Mouse (Mus musculus): ENCODE data around the gene Dnmbp. TPM values are rescaled to one million over a fixed set of nuclear protein-coding genes. Genes with fewer than 3 reads are reported as not detected.

Gene Dnmbp
- polyA plus RNA-seq, 1 experiment from 2014 or later = 8.0 TPM

DNA sequence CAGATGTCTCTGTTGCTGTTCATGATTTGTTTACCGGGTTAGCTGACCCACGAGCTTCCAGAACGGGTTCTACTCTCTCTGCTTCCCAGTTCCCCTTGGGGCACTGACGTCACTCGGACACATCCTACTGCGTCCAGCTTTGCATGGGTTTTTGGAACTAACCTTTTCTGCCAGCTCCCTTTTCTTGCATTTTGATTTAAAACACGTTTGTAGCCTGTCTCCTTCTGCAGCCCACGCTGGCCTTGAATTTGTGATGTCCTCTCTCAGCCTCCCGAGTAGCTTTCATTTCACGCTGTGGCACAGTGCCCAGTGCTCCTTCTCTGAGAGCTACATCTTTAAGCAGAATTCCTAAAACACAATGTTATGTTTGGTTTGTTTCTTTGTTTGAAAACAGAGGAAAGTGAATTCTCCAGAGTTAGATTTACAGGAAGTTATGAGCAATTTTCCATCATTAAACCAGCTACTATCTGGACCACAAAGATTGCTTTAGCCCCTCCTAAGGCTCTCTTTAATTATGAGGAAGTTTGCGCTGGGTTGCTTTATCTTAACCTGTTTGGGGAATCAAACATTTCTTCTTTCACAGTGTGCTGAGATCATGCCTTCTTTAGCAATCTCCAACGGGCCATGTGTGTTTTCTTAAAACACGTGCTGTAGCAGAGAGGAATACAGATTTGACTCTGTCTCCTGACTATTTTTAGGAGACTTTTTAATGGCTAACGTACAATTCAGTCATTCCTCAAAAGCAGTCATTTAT, 124.2 kb downstream of the Dnmbp start:
- Histone ChIP-seq H3K9me3 (replicated peaks) (no peaks in the 10 kb centered on the region), H3K4me3 (replicated peaks) (no peak overlapping the region), H3K4me2 (peak overlapping the region; percentile 3; the same call in 1 of the 2 replicates), H3K27me3 (replicated peaks) (no peaks in the 10 kb centered on the region), H3K9ac (replicated peaks) (no peak overlapping the region), H3K36me3 (no peaks in the 10 kb centered on the region), H3K27ac (replicated peaks) (no peak overlapping the region), H3K4me1 (peaks cover 9% of the 10 kb centered on the region; the same call in 1 of the 2 replicates)
- no peak for ATAC-seq (ENCODE audit: low FRiP score)
- 68% methylated on average over 14 of the region's 14 CpGs for WGBS

GRCm38 (mm10) chr19:43813315-43813714, 126.7 kb downstream of the Dnmbp start:
- Histone ChIP-seq H3K9ac (replicated peaks) (no peak overlapping the region), H3K36me3 (no peaks in the 10 kb centered on the region), H3K27me3 (replicated peaks) (no peaks in the 10 kb centered on the region), H3K4me1 (peaks cover 9% of the 10 kb centered on the region; the same call in 1 of the 2 replicates), H3K4me3 (replicated peaks) (no peak overlapping the region), H3K27ac (replicated peaks) (no peak overlapping the region), H3K4me2 (no peak overlapping the region), H3K9me3 (replicated peaks) (no peaks in the 10 kb centered on the region)
- no peak for ATAC-seq (ENCODE audit: low FRiP score)
- WGBS = 92% methylated on average over 10 of the region's 10 CpGs

GRCm38 (mm10) chr19:43811419-43811818, 128.6 kb downstream of the Dnmbp start:
- H3K4me1 ChIP-seq = peaks cover 9% of the 10 kb centered on the region; the same call in 1 of the 2 replicates
- H3K4me2 ChIP-seq = no peak overlapping the region
- H3K4me3 ChIP-seq (replicated peaks) = no peak overlapping the region
- no peaks in the 10 kb centered on the region for H3K36me3 ChIP-seq
- ATAC-seq (ENCODE audit: low FRiP score) = no peak
- H3K27me3 ChIP-seq (replicated peaks) = no peaks in the 10 kb centered on the region
- no peaks in the 10 kb centered on the region for H3K9me3 ChIP-seq (replicated peaks)
- 93% methylated on average over 4 of the region's 4 CpGs for WGBS
- H3K27ac ChIP-seq (replicated peaks) = no peak overlapping the region
- no peak overlapping the region for H3K9ac ChIP-seq (replicated peaks)

GRCm38 (mm10) chr19:43809331-43809730, 130.7 kb downstream of the Dnmbp start:
- Histone ChIP-seq H3K4me1 (no peaks in the 10 kb centered on the region), H3K9ac (replicated peaks) (no peak overlapping the region), H3K27me3 (replicated peaks) (no peaks in the 10 kb centered on the region), H3K9me3 (replicated peaks) (no peaks in the 10 kb centered on the region), H3K4me2 (no peak overlapping the region), H3K4me3 (replicated peaks) (no peak overlapping the region), H3K36me3 (no peaks in the 10 kb centered on the region), H3K27ac (replicated peaks) (no peak overlapping the region)
- 38% methylated on average over 4 of the region's 4 CpGs for WGBS
- no peak for ATAC-seq (ENCODE audit: low FRiP score)

GRCm38 (mm10) chr19:43803866-43804265, 136.1 kb downstream of the Dnmbp start:
- Histone ChIP-seq H3K4me1 (no peaks in the 10 kb centered on the region), H3K4me2 (no peak overlapping the region), H3K9me3 (replicated peaks) (no peaks in the 10 kb centered on the region), H3K9ac (replicated peaks) (no peak overlapping the region), H3K4me3 (replicated peaks) (no peak overlapping the region), H3K27me3 (replicated peaks) (no peaks in the 10 kb centered on the region), H3K36me3 (no peaks in the 10 kb centered on the region), H3K27ac (replicated peaks) (no peak overlapping the region)
- 88% methylated on average over 10 of the region's 10 CpGs for WGBS
- no peak for ATAC-seq (ENCODE audit: low FRiP score)

- Histone ChIP-seq H3K27me3 (replicated peaks) (no peaks in the 10 kb centered on the region), H3K9ac (replicated peaks) (no peak overlapping the region), H3K4me3 (replicated peaks) (no peak overlapping the region), H3K9me3 (replicated peaks) (no peaks in the 10 kb centered on the region), H3K4me2 (no peak overlapping the region), H3K36me3 (no peaks in the 10 kb centered on the region), H3K4me1 (no peaks in the 10 kb centered on the region), H3K27ac (replicated peaks) (no peak overlapping the region)
- no peak for ATAC-seq (ENCODE audit: low FRiP score)
- 71% methylated on average over 9 of the region's 9 CpGs for WGBS
Measured at GRCm38 (mm10) chr19:43801427-43802051, 138.5 kb downstream of the Dnmbp start.

DNA sequence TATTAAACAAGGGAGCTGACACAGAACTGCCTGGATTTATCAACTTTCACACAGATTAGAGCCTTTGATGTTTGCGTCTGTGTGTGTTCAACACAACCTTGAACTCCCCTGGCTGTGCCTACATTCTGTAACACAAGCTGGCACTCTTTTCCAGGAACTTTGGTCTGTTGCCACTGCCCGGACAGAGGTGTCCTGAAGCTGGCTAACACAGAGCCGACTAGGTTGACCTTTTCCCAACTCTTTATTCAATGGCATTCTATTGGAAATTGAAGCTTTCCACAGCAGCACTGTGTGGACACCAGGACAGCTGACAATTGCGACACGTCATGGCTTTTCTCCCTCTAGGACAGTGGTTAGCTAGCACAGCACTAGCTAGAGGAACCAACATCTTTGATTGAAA, 142.8 kb downstream of the Dnmbp start:
- Histone ChIP-seq H3K4me3 (replicated peaks) (no peak overlapping the region), H3K9me3 (replicated peaks) (no peaks in the 10 kb centered on the region), H3K27ac (replicated peaks) (no peak overlapping the region), H3K27me3 (replicated peaks) (no peaks in the 10 kb centered on the region), H3K9ac (replicated peaks) (no peak overlapping the region), H3K4me1 (no peaks in the 10 kb centered on the region), H3K4me2 (no peak overlapping the region), H3K36me3 (no peaks in the 10 kb centered on the region)
- ATAC-seq (ENCODE audit: low FRiP score) = no peak
- WGBS = 81% methylated on average over 5 of the region's 5 CpGs

Other genes starting within 250 kb of the Dnmbp start
- 6.5 and 11.3 TPM in 2 replicates for gene Cutc, start 187.2 kb downstream of the Dnmbp start, polyA plus RNA-seq (2015; fragmentation: Nextera tagmentation; extraction: Ambion mirVana)
- 11.9 and 17.6 TPM in 2 replicates for gene Cox15, start 187.2 kb downstream of the Dnmbp start, polyA plus RNA-seq (2015; fragmentation: Nextera tagmentation; extraction: Ambion mirVana)
- 0.06 and 0.15 TPM in 2 replicates for gene Abcc2, start 158.0 kb downstream of the Dnmbp start, polyA plus RNA-seq (2015; fragmentation: Nextera tagmentation; extraction: Ambion mirVana)
- 0.10 and 1.3 TPM in 2 replicates for gene Cpn1, start 46.4 kb upstream of the Dnmbp start, polyA plus RNA-seq (2015; fragmentation: Nextera tagmentation; extraction: Ambion mirVana)
- gene Cyp2c23, start 89.0 kb upstream of the Dnmbp start, polyA plus RNA-seq (2015; fragmentation: Nextera tagmentation; extraction: Ambion mirVana) = 0.09 TPM in 1 of 2 replicates, not detected in the other
- 20.2 and 22.8 TPM in 2 replicates for gene Erlin1, start 129.6 kb upstream of the Dnmbp start, polyA plus RNA-seq (2015; fragmentation: Nextera tagmentation; extraction: Ambion mirVana)
- gene Chuk, start 167.3 kb upstream of the Dnmbp start, polyA plus RNA-seq (2015; fragmentation: Nextera tagmentation; extraction: Ambion mirVana) = 55.8 and 62.6 TPM in 2 replicates
- gene Cwf19l1, start 195.7 kb upstream of the Dnmbp start, polyA plus RNA-seq (2015; fragmentation: Nextera tagmentation; extraction: Ambion mirVana) = 29.8 and 31.1 TPM in 2 replicates
- 158 and 169 TPM in 2 replicates for gene Bloc1s2, start 206.3 kb upstream of the Dnmbp start, polyA plus RNA-seq (2015; fragmentation: Nextera tagmentation; extraction: Ambion mirVana)

All from neural tube, embryonic 15.5 days (tissue).